Mouse (Mus musculus): ENCODE results near the gene Ddi1. TPM values are rescaled to one million over a fixed set of nuclear protein-coding genes. Genes with fewer than 3 reads are reported as not detected.
"Not testable (repeated sequence)": the region's sequence is repeated elsewhere in the genome, so short reads cannot be mapped to it uniquely, and the experiment has no call there.

Gene Ddi1
- polyA plus RNA-seq, 1 experiment from 2014 or later, result 0.13 TPM

GRCm38 (mm10) chr9:6276395-6276794 lies 6.7 kb upstream of the Ddi1 start:
- Histone ChIP-seq H3K27me3 (replicated peaks; ENCODE audit: control insufficient read depth, insufficient read depth, low read length) (no peaks in the 10 kb centered on the region), H3K9me3 (ENCODE audit: control insufficient read depth, low read length) (no peaks in the 10 kb centered on the region), H3K4me1 (ENCODE audit: control insufficient read depth, insufficient read depth, low read length) (peaks cover 7% of the 10 kb centered on the region), H3K4me2 (ENCODE audit: low read depth, low read length) (no peak overlapping the region), H3K27ac (replicated peaks; ENCODE audit: low read depth, low read length) (no peak overlapping the region), H3K36me3 (ENCODE audit: control insufficient read depth, insufficient read depth, low read length) (no peaks in the 10 kb centered on the region), H3K4me3 (ENCODE audit: low read depth, low read length) (no peak overlapping the region), H3K9ac (ENCODE audit: low read depth, low read length) (no peak overlapping the region)
- DNase-seq (ENCODE audit: low spot score), result peak; percentile 32
- ATAC-seq (ENCODE audit: low read depth), result peak; percentile 67; the same call in 1 of the 2 replicates
- WGBS, result 56% methylated on average over 1 of the region's 1 CpGs

DNA sequence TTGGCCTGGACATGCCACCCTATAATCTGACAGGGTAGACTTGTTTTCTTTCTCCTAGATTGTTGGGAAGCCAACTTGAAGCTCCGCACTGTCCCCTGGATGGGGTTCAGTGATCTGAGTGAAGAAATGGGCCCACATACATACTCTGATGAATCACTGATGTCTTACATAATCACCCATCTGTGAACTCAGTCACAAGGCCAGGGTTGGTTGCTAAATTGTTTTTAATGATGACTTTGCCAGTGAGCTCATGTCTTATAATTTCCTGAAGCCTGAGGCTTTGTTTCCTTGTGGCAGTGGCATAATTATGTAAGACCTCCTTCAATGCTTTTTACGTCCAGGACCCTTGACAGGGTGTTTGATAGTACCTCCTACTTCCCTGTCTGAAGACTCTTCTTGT lies 4.8 kb downstream of the Ddi1 start:
- no peak overlapping the region for H3K27ac ChIP-seq (replicated peaks; ENCODE audit: low read depth, low read length)
- H3K4me2 ChIP-seq (ENCODE audit: low read depth, low read length), result no peak overlapping the region

GRCm38 (mm10) chr9:6257072-6257471 lies 12.6 kb downstream of the Ddi1 start:
- Histone ChIP-seq H3K27ac (replicated peaks; ENCODE audit: low read depth, low read length) (no peak overlapping the region), H3K9me3 (ENCODE audit: control insufficient read depth, low read length) (no peaks in the 10 kb centered on the region), H3K27me3 (replicated peaks; ENCODE audit: control insufficient read depth, insufficient read depth, low read length) (no peaks in the 10 kb centered on the region), H3K36me3 (ENCODE audit: control insufficient read depth, insufficient read depth, low read length) (no peaks in the 10 kb centered on the region), H3K4me3 (ENCODE audit: low read depth, low read length) (no peak overlapping the region), H3K4me1 (ENCODE audit: control insufficient read depth, insufficient read depth, low read length) (no peaks in the 10 kb centered on the region), H3K4me2 (ENCODE audit: low read depth, low read length) (no peak overlapping the region), H3K9ac (ENCODE audit: low read depth, low read length) (no peak overlapping the region)
- DNase-seq (ENCODE audit: low spot score) (no peak), ATAC-seq (ENCODE audit: low read depth) (no peak)

More for the DNA sequence above, 4.8 kb downstream of the Ddi1 start:
- DNase-seq (ENCODE audit: low spot score) (no peak), ATAC-seq (ENCODE audit: low read depth) (no peak)
- Histone ChIP-seq H3K27me3 (replicated peaks; ENCODE audit: control insufficient read depth, insufficient read depth, low read length) (no peaks in the 10 kb centered on the region), H3K4me3 (ENCODE audit: low read depth, low read length) (no peak overlapping the region), H3K36me3 (ENCODE audit: control insufficient read depth, insufficient read depth, low read length) (no peaks in the 10 kb centered on the region), H3K9ac (ENCODE audit: low read depth, low read length) (no peak overlapping the region), H3K4me1 (ENCODE audit: control insufficient read depth, insufficient read depth, low read length) (no peaks in the 10 kb centered on the region), H3K9me3 (ENCODE audit: control insufficient read depth, low read length) (no peaks in the 10 kb centered on the region)
- 77% methylated on average over 2 of the region's 2 CpGs for WGBS

DNA sequence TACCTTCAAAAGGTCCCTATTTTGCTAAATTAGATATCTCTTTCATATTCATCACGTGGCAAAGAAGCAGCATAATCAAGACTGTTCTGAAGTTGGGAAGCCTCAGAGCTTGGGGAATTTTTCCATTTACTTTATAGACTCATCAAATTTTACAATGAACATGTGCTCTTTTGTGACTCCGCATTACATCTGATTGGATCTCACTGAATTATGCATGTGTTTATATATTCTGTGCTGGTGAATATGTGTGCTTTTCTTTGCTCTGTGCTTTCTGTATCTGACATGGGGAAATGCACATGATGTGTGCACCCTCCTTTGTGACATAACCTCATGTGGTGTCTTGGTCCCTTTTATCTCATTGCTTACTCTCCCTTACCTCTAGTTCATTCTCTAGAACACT lies 17.7 kb downstream of the Ddi1 start:
- Histone ChIP-seq H3K27ac (replicated peaks; ENCODE audit: low read depth, low read length) (no peak overlapping the region), H3K36me3 (ENCODE audit: control insufficient read depth, insufficient read depth, low read length) (no peaks in the 10 kb centered on the region), H3K9ac (ENCODE audit: low read depth, low read length) (no peak overlapping the region), H3K4me2 (ENCODE audit: low read depth, low read length) (no peak overlapping the region), H3K4me1 (ENCODE audit: control insufficient read depth, insufficient read depth, low read length) (no peaks in the 10 kb centered on the region), H3K9me3 (ENCODE audit: control insufficient read depth, low read length) (no peaks in the 10 kb centered on the region), H3K27me3 (replicated peaks; ENCODE audit: control insufficient read depth, insufficient read depth, low read length) (no peaks in the 10 kb centered on the region), H3K4me3 (ENCODE audit: low read depth, low read length) (no peak overlapping the region)
- DNase-seq (ENCODE audit: low spot score) (no peak), ATAC-seq (ENCODE audit: low read depth) (no peak)
- 73% methylated on average over 2 of the region's 2 CpGs for WGBS

DNA sequence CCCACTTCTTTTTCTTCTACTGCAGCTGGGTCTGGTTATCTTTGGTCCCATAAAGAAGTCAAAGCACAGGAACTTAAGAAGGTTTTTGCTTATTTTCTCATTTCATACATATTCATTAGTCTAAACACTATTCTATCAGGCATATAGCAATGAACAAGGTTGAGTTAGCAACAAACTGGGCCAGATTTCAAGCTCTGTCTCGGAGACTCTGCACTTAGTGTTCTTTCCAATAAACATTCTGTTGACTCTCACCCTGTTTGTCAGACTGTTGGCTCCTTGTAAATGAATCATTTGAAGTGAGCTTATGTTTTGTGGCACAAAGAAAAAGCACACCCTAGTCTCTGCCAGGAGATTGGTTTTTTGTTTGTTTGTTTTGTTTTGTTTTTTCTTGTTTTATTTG lies 19.3 kb downstream of the Ddi1 start:
- H3K27me3 ChIP-seq (replicated peaks; ENCODE audit: control insufficient read depth, insufficient read depth, low read length), result no peaks in the 10 kb centered on the region
- no peak overlapping the region for H3K27ac ChIP-seq (replicated peaks; ENCODE audit: low read depth, low read length)
- no peak overlapping the region for H3K9ac ChIP-seq (ENCODE audit: low read depth, low read length)
- 54% methylated on average over 1 of the region's 1 CpGs for whole genome bisulfite sequencing
- ATAC-seq (ENCODE audit: low read depth) (no peak), DNase-seq (ENCODE audit: low spot score) (peak; percentile 17)
- H3K9me3 ChIP-seq (ENCODE audit: control insufficient read depth, low read length), result no peaks in the 10 kb centered on the region
- no peaks in the 10 kb centered on the region for H3K4me1 ChIP-seq (ENCODE audit: control insufficient read depth, insufficient read depth, low read length)
- no peaks in the 10 kb centered on the region for H3K36me3 ChIP-seq (ENCODE audit: control insufficient read depth, insufficient read depth, low read length)
- H3K4me2 ChIP-seq (ENCODE audit: low read depth, low read length), result no peak overlapping the region
- no peak overlapping the region for H3K4me3 ChIP-seq (ENCODE audit: low read depth, low read length)

DNA sequence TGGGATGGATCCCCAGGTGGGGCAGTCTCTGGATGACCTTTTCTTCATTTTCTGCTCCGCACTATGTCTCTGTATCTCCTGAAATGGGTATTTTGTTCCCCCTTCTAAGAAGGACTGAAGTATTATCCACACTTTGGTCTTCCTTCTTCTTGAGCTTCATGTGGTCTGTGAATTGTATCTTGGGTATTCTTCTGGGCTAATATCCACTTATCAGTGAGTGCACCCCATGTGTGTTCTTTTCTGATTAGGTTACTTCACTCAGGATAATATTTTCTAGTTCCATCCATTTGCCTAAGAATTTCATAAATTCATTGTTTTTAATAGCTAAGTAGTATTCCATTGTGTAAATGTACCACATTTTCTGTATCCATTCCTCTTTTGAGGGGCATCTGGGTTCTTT lies 33.7 kb downstream of the Ddi1 start:
- H3K27ac ChIP-seq (replicated peaks; ENCODE audit: low read depth, low read length); DNase-seq (ENCODE audit: low spot score); H3K36me3 ChIP-seq (ENCODE audit: control insufficient read depth, insufficient read depth, low read length); H3K9ac ChIP-seq (ENCODE audit: low read depth, low read length); H3K4me1 ChIP-seq (ENCODE audit: control insufficient read depth, insufficient read depth, low read length); H3K27me3 ChIP-seq (replicated peaks; ENCODE audit: control insufficient read depth, insufficient read depth, low read length); H3K4me2 ChIP-seq (ENCODE audit: low read depth, low read length); H3K4me3 ChIP-seq (ENCODE audit: low read depth, low read length); H3K9me3 ChIP-seq (ENCODE audit: control insufficient read depth, low read length); ATAC-seq (ENCODE audit: low read depth): not testable (repeated sequence)
- 96% methylated on average over 1 of the region's 1 CpGs for WGBS

- 53% methylated on average over 1 of the region's 1 CpGs for WGBS
- H3K4me2 ChIP-seq (ENCODE audit: low read depth, low read length), result no peak overlapping the region
- no peaks in the 10 kb centered on the region for H3K36me3 ChIP-seq (ENCODE audit: control insufficient read depth, insufficient read depth, low read length)
- H3K9me3 ChIP-seq (ENCODE audit: control insufficient read depth, low read length), result no peaks in the 10 kb centered on the region
- H3K4me3 ChIP-seq (ENCODE audit: low read depth, low read length), result no peak overlapping the region
- no peak for ATAC-seq (ENCODE audit: low read depth)
- no peak overlapping the region for H3K9ac ChIP-seq (ENCODE audit: low read depth, low read length)
- no peak for DNase-seq (ENCODE audit: low spot score)
- no peaks in the 10 kb centered on the region for H3K27me3 ChIP-seq (replicated peaks; ENCODE audit: control insufficient read depth, insufficient read depth, low read length)
- no peaks in the 10 kb centered on the region for H3K4me1 ChIP-seq (ENCODE audit: control insufficient read depth, insufficient read depth, low read length)
- H3K27ac ChIP-seq (replicated peaks; ENCODE audit: low read depth, low read length), result no peak overlapping the region
Observed at GRCm38 (mm10) chr9:6217505-6217904, 52.1 kb downstream of the Ddi1 start.

DNA sequence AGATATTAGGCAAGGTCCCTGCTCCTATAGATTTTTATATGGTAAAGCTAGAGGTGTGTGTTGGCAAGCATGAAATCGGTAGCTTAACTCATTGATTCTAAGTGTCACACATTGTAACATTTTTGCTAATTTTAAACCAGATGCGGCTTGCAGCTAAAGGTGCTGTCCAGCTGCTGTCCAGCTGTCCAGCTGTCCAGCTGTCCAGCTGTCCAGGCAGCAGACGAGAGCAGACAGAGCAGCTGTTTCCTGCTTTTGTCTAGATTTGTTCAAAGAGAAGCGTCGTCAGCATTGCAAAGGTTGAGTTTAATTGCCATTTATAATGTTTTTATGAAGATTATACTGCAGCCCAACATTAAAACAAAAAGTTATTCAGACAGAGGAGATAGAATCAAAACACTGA lies 56.8 kb downstream of the Ddi1 start:
- WGBS, result 54% methylated on average over 5 of the region's 5 CpGs
- DNase-seq (ENCODE audit: low spot score), result peak; percentile 14
- no peak overlapping the region for H3K4me3 ChIP-seq (ENCODE audit: low read depth, low read length)
- H3K4me1 ChIP-seq (ENCODE audit: control insufficient read depth, insufficient read depth, low read length), result no peaks in the 10 kb centered on the region
- no peak overlapping the region for H3K9ac ChIP-seq (ENCODE audit: low read depth, low read length)
- no peak overlapping the region for H3K4me2 ChIP-seq (ENCODE audit: low read depth, low read length)
- H3K27ac ChIP-seq (replicated peaks; ENCODE audit: low read depth, low read length), result no peak overlapping the region
- no peaks in the 10 kb centered on the region for H3K9me3 ChIP-seq (ENCODE audit: control insufficient read depth, low read length)
- no peaks in the 10 kb centered on the region for H3K27me3 ChIP-seq (replicated peaks; ENCODE audit: control insufficient read depth, insufficient read depth, low read length)
- no peak for ATAC-seq (ENCODE audit: low read depth)
- H3K36me3 ChIP-seq (ENCODE audit: control insufficient read depth, insufficient read depth, low read length), result no peaks in the 10 kb centered on the region
